Mouse (Mus musculus) right cerebral cortex, postnatal 25 days (tissue): ENCODE measurements around the gene Lrrc8c.
A peak's percentile ranks its signal among the peaks of the same experiment; 100 is the strongest.
"Not testable (repeated sequence)": the region's sequence is repeated elsewhere in the genome, so short reads cannot be mapped to it uniquely, and the experiment has no call there.

Source experiments
- DNase-seq: peaks from one replicate; pipeline ENCODE4 v3.0.0; 2022

The Lrrc8c gene

DNA sequence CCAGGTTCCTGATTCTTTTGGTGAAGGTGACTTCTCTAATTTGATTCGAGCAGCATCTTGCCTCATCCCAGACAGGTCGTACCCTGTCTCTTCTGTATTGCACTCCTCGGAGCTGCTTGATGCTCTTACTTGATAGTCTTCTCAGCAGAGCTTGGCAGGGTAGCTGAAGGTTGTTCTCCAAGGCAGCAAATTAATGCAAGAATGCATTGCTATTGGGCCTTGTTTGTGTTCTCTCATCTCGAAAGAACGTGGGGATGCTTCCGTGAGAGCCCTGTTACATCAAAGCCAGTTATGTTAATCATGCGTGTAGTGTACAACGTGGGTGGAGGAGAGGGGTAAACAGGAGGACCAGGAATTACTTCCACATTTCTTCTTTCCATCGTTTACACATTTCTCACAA lies 86.5 kb downstream of the Lrrc8c start:
- DNase-seq, result no peak

DNA sequence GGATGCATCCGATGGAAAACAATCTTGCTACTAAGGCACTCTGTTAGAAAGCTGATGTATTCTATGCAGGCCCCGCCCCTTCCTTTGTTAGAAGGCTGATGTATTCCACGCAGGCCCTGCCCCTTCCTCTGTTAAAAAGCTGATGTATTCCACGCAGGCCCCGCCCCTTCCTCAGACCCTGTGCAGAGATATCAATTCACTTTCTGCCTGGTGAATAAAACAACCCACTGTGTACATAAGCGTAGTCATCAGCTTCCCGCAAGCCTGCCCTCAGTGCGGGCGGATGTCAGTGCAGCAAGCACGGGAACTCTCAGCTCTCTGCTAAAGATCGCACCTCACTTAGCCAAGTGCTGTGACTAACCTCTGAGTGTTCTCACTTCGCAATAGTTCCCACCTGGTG lies 90.5 kb downstream of the Lrrc8c start:
- no peak for DNase-seq

- DNase-seq, result no peak
Observed at GRCm38 (mm10) chr5:105613002-105613401, 93.8 kb downstream of the Lrrc8c start.

GRCm38 (mm10) chr5:105614000-105614399 lies 94.8 kb downstream of the Lrrc8c start:
- DNase-seq, result no peak

GRCm38 (mm10) chr5:105614682-105615434 lies 95.7 kb downstream of the Lrrc8c start:
- DNase-seq, result no peak

GRCm38 (mm10) chr5:105615871-105616454 lies 96.8 kb downstream of the Lrrc8c start:
- DNase-seq, result no peak

DNA sequence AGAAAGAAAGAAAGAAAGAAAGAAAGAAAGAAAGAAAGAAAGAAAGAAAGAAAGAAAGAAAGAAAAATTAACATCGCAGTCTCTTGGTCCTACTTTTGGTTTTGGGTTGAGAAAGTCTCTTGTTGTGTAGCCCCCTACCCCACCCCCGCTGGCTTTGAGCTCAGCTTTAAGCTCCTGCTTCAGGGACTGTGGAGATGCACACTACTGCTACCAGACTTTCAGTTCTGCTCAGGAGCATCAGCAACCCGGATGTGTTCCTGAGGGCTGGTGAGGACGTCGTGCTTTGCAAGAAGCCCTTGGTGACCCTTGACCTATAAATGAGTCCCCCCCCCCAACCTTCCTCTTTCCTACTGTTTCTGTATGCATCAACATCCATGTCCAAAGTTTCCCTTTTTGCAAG lies 97.3 kb downstream of the Lrrc8c start:
- DNase-seq, result no peak

GRCm38 (mm10) chr5:105618510-105618909 lies 99.3 kb downstream of the Lrrc8c start:
- DNase-seq, result no peak

DNA sequence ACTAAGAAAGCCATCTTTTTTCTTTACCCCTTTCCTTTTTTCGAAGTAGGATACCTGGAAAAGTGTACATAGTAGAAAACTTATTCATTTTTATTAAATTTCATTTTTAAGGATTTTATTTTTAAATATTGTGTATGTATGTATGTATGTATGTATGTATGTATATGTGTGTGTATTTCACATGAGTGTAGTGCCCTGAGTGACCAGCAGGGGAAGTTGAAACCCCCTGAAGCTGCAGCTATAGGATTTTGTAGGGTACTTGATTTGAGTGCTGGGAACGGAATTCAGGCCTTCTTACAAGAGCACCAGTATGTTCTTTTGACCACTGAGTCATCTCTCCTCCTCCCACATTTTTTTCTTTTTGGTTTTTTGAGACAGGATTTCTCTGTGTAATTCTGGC lies 100.5 kb downstream of the Lrrc8c start:
- no peak for DNase-seq

GRCm38 (mm10) chr5:105620505-105621116 lies 101.4 kb downstream of the Lrrc8c start:
- DNase-seq, result peak; percentile 62

GRCm38 (mm10) chr5:105623074-105623713 lies 104.0 kb downstream of the Lrrc8c start:
- no peak for DNase-seq

DNA sequence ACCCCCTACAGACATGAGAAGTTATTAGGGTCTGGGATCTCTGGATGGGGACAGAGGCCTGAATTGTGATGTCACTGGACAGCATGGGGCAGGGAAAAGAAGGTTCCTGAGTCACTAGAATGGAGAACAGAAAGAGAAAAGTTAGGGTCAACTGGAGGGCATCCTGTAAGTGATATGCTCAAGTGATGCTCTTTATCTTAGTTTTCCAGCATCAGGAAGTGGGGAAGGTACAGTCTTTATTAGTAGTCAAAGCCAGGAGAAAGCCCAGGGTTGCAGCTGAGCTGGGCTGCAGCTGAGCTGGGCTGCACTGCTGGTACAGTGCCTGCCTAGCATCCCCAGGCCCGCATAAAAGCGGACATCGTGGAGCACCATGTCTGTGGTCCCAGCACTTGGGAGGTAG lies 105.1 kb downstream of the Lrrc8c start:
- no peak for DNase-seq

GRCm38 (mm10) chr5:105625504-105626150 lies 106.4 kb downstream of the Lrrc8c start:
- DNase-seq, result no peak

- DNase-seq, result no peak
Observed at GRCm38 (mm10) chr5:105626355-105626754, 107.2 kb downstream of the Lrrc8c start.

DNA sequence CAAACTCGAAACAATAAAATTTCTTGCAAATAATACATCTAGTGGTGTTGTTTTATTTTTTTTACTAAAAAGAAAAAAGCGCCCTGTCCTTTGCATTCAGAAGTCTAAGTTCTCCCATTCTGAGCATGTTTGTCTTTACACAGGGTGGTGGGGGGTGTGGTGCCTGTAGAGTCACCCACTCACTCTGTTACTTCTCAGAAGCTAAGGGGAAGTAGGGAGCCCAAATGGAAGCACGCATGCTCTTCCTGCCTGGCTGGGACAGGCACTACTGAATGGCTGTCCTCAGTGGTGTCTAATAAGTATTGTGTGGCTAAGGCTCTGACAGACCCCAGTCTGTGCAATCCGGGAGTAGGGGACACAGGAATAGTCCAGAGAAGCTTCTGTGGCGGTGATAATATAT lies 107.9 kb downstream of the Lrrc8c start:
- no peak for DNase-seq

- no peak for DNase-seq
Observed at GRCm38 (mm10) chr5:105629955-105630354, 110.8 kb downstream of the Lrrc8c start.

GRCm38 (mm10) chr5:105632066-105632465 lies 112.9 kb downstream of the Lrrc8c start:
- DNase-seq, result no peak

- no peak for DNase-seq
Observed at GRCm38 (mm10) chr5:105635576-105635975, 116.4 kb downstream of the Lrrc8c start.

DNA sequence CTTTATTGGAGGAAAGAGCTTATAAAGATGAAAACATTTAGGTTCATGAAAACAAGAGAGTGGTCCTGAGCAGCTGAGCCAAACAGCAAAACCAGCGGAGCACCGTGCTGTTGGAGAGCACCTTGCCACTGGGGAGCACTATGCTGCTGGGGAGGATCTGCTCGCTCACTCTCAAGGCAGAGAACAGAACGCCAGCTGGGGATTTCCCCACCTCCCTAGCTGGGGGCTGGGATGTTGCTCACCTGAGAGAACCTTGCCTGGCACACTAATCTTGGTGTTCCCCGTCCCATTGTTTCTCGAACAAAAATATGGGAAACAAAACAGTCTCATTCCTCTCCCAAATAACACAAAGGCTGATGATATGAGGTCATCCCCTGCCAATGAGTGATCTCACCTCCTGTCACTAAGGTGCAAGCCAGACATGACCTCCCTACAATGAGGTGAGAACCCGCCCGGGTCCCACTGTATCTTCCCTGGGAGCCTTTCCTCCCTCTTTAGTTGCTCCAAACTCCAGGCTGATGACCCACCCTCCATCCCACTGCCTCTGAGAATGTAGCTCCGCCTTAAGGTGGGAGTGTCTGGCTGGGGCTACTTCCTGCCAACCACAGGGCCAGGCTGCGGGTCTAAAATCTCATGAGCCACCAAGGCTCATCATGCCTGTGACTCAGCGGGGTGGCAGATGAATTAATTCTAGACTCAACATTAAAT lies 117.5 kb downstream of the Lrrc8c start:
- no peak for DNase-seq

GRCm38 (mm10) chr5:105638266-105638665 lies 119.1 kb downstream of the Lrrc8c start:
- DNase-seq, result not testable (repeated sequence)

- DNase-seq, result no peak
Observed at GRCm38 (mm10) chr5:105638916-105639315, 119.7 kb downstream of the Lrrc8c start.

DNA sequence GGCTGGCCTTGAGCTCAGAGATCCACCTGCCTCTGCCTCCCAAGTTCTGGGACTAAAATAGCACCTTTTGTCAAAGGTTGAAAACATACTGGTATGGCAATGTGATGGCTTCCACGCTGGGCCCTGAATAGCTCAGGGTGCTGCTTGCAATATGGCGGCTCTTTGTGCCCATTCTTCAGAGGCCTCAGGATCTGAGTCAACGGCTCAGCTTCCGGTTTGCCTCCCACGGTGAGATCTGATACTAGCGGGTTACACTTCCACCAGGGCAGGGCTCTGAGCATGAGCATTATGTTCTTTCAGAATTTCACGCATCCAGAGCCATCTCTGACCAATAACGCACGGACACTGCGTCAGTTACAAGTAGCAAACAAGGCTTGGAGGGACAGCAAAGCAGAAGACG lies 120.2 kb downstream of the Lrrc8c start:
- DNase-seq, result no peak

DNA sequence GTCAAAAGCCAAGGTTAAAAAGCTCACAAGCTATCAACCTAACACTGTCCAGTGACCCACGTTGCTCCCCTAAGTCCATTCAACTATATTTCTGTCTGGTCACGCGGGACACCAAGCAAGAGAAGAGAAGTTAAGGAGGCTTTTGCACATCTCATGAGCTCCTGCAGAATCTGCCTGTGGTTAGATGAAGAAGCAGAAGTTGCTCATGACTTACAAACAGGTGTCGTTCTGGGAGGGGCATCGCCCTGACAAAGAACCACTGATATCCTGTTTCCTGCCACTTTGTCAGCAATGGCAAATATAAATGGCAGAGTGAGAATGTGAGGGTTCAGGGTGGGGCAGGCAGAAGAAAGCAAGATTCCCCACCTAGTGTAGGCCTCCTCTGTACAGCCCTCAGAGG lies 123.3 kb downstream of the Lrrc8c start:
- DNase-seq, result no peak
